Mouse (Mus musculus): ENCODE data around the gene Lig1. TPM values are rescaled to one million over a fixed set of nuclear protein-coding genes. Genes with fewer than 3 reads are reported as not detected.

The Lig1 gene
- total and polyA plus RNA-seq, 3 experiments: 42.0 to 163 (median 82.4) TPM

- H3K36me3 ChIP-seq (replicated peaks in 1 of 2; ENCODE audit: control insufficient read depth in 1 of 2, insufficient read depth in 1 of 2, low read length in 1 of 2): peaks cover 0 to 20% of the 10 kb centered on the region in 2 experiments
- H3K79me2 ChIP-seq (replicated peaks; ENCODE audit: control insufficient read depth, extremely low read depth, insufficient read depth, poor library complexity, severe bottlenecking): no peaks in the 10 kb centered on the region
Measured at GRCm38 (mm10) chr7:13321424-13321823, 44.3 kb downstream of the Lig1 start.

GRCm38 (mm10) chr7:13324316-13324715 lies 47.2 kb downstream of the Lig1 start, which contains the start of gene Pla2g4c:
Gene Pla2g4c (plus strand): TSS chr7:13324655.
- DNase-seq (ENCODE audit: extremely low read depth): no peak
- in situ Hi-C loops (cut with MboI; ENCODE audit: low pct_ligation_motif_present, low pct_unique_long_range_greater_than_20kb, low sequenced_read_pairs): no loop called here
- H3K36me3 ChIP-seq (replicated peaks in 1 of 2; ENCODE audit: control insufficient read depth in 1 of 2, insufficient read depth in 1 of 2, low read length in 1 of 2): peaks cover 0 to 23% of the 10 kb centered on the region in 2 experiments

More at GRCm38 (mm10) chr7:13321424-13321823, 44.3 kb downstream of the Lig1 start:
- no peaks in the 10 kb centered on the region for H3K4me1 ChIP-seq (ENCODE audit: control insufficient read depth in 1 of 2, insufficient read depth in 2 of 2)
- H3K27ac ChIP-seq (ENCODE audit: insufficient read depth, low read depth): no peak overlapping the region
- no peak overlapping the region for H3K4me2 ChIP-seq (ENCODE audit: insufficient read depth, low read depth, poor library complexity, severe bottlenecking)
- H3K9me3 ChIP-seq (replicated peaks; ENCODE audit: low read length): no peaks in the 10 kb centered on the region
- dilution Hi-C loops (cut with MboI; ENCODE audit: extremely low pct_ligation_motif_present, extremely low pct_unique_long_range_greater_than_20kb, low sequenced_read_pairs): no loop called here
- DNase-seq (ENCODE audit: extremely low read depth): peak; percentile 12
- H3K4me3 ChIP-seq (replicated peaks in 1 of 3; ENCODE audit: low read depth in 2 of 3, low read length in 2 of 3, poor library complexity in 1 of 3): no peak overlapping the region
- H3K9ac ChIP-seq (ENCODE audit: insufficient read depth, low read depth): no peak overlapping the region
- no peaks in the 10 kb centered on the region for H3K27me3 ChIP-seq (replicated peaks)
- in situ Hi-C loops (cut with MboI; ENCODE audit: low pct_ligation_motif_present, low pct_unique_long_range_greater_than_20kb, low sequenced_read_pairs): no loop called here
- TF ChIP-seq NELFE (IDR thresholded peaks at IDR 0.05; ENCODE audit: low read depth, low read length) (no peak), MXI1 (IDR thresholded peaks at IDR 0.05; ENCODE audit: low read depth, low read length) (no peak), ZKSCAN1 (IDR thresholded peaks at IDR 0.05; ENCODE audit: borderline replicate concordance, low read depth, low read length) (no peak), RAD21 (IDR thresholded peaks at IDR 0.05; ENCODE audit: low read depth, low read length) (no peak), BHLHE40 (IDR thresholded peaks at IDR 0.05; ENCODE audit: low read depth, low read length) (no peak), JUND (conservative IDR thresholded peaks at IDR 0.05; ENCODE audit: low read depth, low read length) (no peak), ZMIZ1 (IDR thresholded peaks at IDR 0.05; ENCODE audit: low read depth, low read length) (no peak), EP300 (IDR thresholded peaks at IDR 0.05; ENCODE audit: low read length) (no peak), SIN3A (IDR thresholded peaks at IDR 0.05; ENCODE audit: low read length) (no peak), IRF4 (IDR thresholded peaks at IDR 0.05; ENCODE audit: low read depth, low read length) (no peak), HCFC1 (IDR thresholded peaks at IDR 0.05; ENCODE audit: low read depth, low read length) (no peak), ZC3H11A (IDR thresholded peaks at IDR 0.05; ENCODE audit: low read depth, low read length) (no peak), POLR2A (IDR thresholded peaks at IDR 0.05; ENCODE audit: low read depth, low read length) (no peak), USF2 (conservative IDR thresholded peaks at IDR 0.05; ENCODE audit: low read depth, low read length) (no peak), CHD1 (IDR thresholded peaks at IDR 0.05; ENCODE audit: low read depth, low read length) (no peak)

More at GRCm38 (mm10) chr7:13324316-13324715, 47.2 kb downstream of the Lig1 start, which contains the start of gene Pla2g4c:
- Histone ChIP-seq H3K4me2 (ENCODE audit: insufficient read depth, low read depth, poor library complexity, severe bottlenecking) (no peak within 1 kb of the TSS), H3K4me1 (ENCODE audit: control insufficient read depth in 1 of 2, insufficient read depth in 2 of 2) (no peaks in the 10 kb centered on the region), H3K9me3 (replicated peaks; ENCODE audit: low read length) (no peaks in the 10 kb centered on the region), H3K4me3 (replicated peaks in 1 of 3; ENCODE audit: low read depth in 2 of 3, low read length in 2 of 3, poor library complexity in 1 of 3) (no peak within 1 kb of the TSS), H3K27me3 (replicated peaks) (no peaks in the 10 kb centered on the region), H3K79me2 (replicated peaks; ENCODE audit: control insufficient read depth, extremely low read depth, insufficient read depth, poor library complexity, severe bottlenecking) (no peaks in the 10 kb centered on the region), H3K27ac (ENCODE audit: insufficient read depth, low read depth) (no peak within 1 kb of the TSS), H3K9ac (ENCODE audit: insufficient read depth, low read depth) (no peak within 1 kb of the TSS)
- TF ChIP-seq BHLHE40 (IDR thresholded peaks at IDR 0.05; ENCODE audit: low read depth, low read length) (no peak), RAD21 (IDR thresholded peaks at IDR 0.05; ENCODE audit: low read depth, low read length) (no peak), MXI1 (IDR thresholded peaks at IDR 0.05; ENCODE audit: low read depth, low read length) (no peak), JUN (IDR thresholded peaks at IDR 0.05; ENCODE audit: insufficient read depth, low read depth, low read length) (no peak), CTCF (conservative IDR thresholded peaks at IDR 0.05 in 1 of 2, IDR thresholded peaks at IDR 0.05 in 1 of 2; ENCODE audit: low read depth in 2 of 2, low read length in 2 of 2) (no peak), USF2 (conservative IDR thresholded peaks at IDR 0.05; ENCODE audit: low read depth, low read length) (no peak), ZC3H11A (IDR thresholded peaks at IDR 0.05; ENCODE audit: low read depth, low read length) (no peak), ELF1 (IDR thresholded peaks at IDR 0.05; ENCODE audit: low read depth, low read length) (no peak), TCF12 (IDR thresholded peaks at IDR 0.05; ENCODE audit: low read depth, low read length) (no peak), POLR2A (IDR thresholded peaks at IDR 0.05; ENCODE audit: low read depth, low read length) (no peak), PAX5 (IDR thresholded peaks at IDR 0.05; ENCODE audit: low read length) (no peak), USF1 (IDR thresholded peaks at IDR 0.05; ENCODE audit: low read depth, low read length) (no peak)
- dilution Hi-C loops (cut with MboI; ENCODE audit: extremely low pct_ligation_motif_present, extremely low pct_unique_long_range_greater_than_20kb, low sequenced_read_pairs): no loop called here
